Mouse (Mus musculus) thymus, adult 2 months (tissue): ENCODE results near the gene Aff3. TPM values are rescaled to one million over a fixed set of nuclear protein-coding genes. Genes with fewer than 3 reads are reported as not detected.

Experiments used
- DNase-seq: peaks from one replicate; pipeline ENCODE4 v3.0.0; 2021
- H3K27ac ChIP-seq: fragments of 200-500 bp; 2 replicates; pipeline ENCODE4 v1.5.1; 2012; ENCODE audit warnings: low read length, control low read depth; ENCODE audit not compliant: control insufficient read depth, insufficient read depth
- H3K27me3 ChIP-seq: fragments of 200-500 bp; 2 replicates; pipeline ENCODE4 v1.6.1; 2012; ENCODE audit warnings: mild to moderate bottlenecking, low read length, moderate library complexity, mixed read lengths; ENCODE audit not compliant: control insufficient read depth, insufficient read depth
- H3K36me3 ChIP-seq: fragments of 200-500 bp; 2 replicates; pipeline ENCODE4 v1.6.1; 2012; ENCODE audit warnings: mild to moderate bottlenecking, low read length, moderate library complexity; ENCODE audit not compliant: control insufficient read depth, insufficient read depth
- H3K4me1 ChIP-seq: fragments of 200-500 bp; replicated peaks from 2 replicates; pipeline ENCODE4 v1.6.1; 2012; ENCODE audit warnings: low read length; ENCODE audit not compliant: control insufficient read depth, insufficient read depth
- H3K4me3 ChIP-seq: fragments of 200-500 bp; 2 replicates; pipeline ENCODE4 v1.5.1; 2012; ENCODE audit warnings: mild to moderate bottlenecking, low read length, control low read depth, moderate library complexity; ENCODE audit not compliant: control insufficient read depth, insufficient read depth
- CTCF ChIP-seq: fragments of 200-500 bp; IDR thresholded peaks from 2 replicates; pipeline ENCODE4 v1.5.1; 2012; ENCODE audit warnings: mild to moderate bottlenecking, control low read depth, low read length, moderate library complexity, borderline replicate concordance; ENCODE audit not compliant: control insufficient read depth, poor library complexity, insufficient read depth; ENCODE audit errors: extremely low read depth
- POLR2A ChIP-seq: fragments of 200-500 bp; IDR thresholded peaks from 2 replicates; pipeline ENCODE4 v1.6.1; 2012; ENCODE audit warnings: mild to moderate bottlenecking, low read length, control low read depth, moderate library complexity; ENCODE audit not compliant: control insufficient read depth, poor library complexity, insufficient read depth; ENCODE audit errors: extremely low read depth
- WGBS: fragments of 180-500 bp; shearing (Covaris S2); methylation state at CpG from one replicate; pipeline ENCODE4 v1.1.7; 2018; 5-methylcytosine and 5-hydroxymethylcytosine counted together
- polyA plus RNA-seq: library from polyadenylated mRNA; depleted of rRNA; stranded (reverse); fragments of >200 nt; gene quantifications from 2 replicates; pipeline ENCODE4 v1.2.3, GENCODE M21; 2012

Aff3 gene
- polyA plus RNA-seq, 1 experiment: 39.6 TPM

GRCm38 (mm10) chr1:38304376-38304775 is 360.4 kb downstream of the Aff3 start:
- DNase-seq: no peak
- Histone ChIP-seq H3K27ac (no peak overlapping the region), H3K36me3 (no peaks in the 10 kb centered on the region), H3K4me3 (no peak overlapping the region), H3K4me1 (no peaks in the 10 kb centered on the region), H3K27me3 (no peaks in the 10 kb centered on the region)
- WGBS: 93% methylated on average over 11 of the region's 11 CpGs
- no peak for TF ChIP-seq CTCF
- TF ChIP-seq POLR2A: no peak

- TF ChIP-seq POLR2A (no peak), CTCF (no peak)
- H3K36me3 ChIP-seq: no peaks in the 10 kb centered on the region
- 93% methylated on average over 3 of the region's 3 CpGs for WGBS
- DNase-seq: no peak
- no peak overlapping the region for H3K4me3 ChIP-seq
- H3K4me1 ChIP-seq: no peaks in the 10 kb centered on the region
- no peaks in the 10 kb centered on the region for H3K27me3 ChIP-seq
- H3K27ac ChIP-seq: no peak overlapping the region
These were observed 366.5 kb downstream of the Aff3 start for GRCm38 (mm10) chr1:38298291-38298690.

GRCm38 (mm10) chr1:38294906-38295305 is 369.8 kb downstream of the Aff3 start:
- TF ChIP-seq CTCF: no peak
- TF ChIP-seq POLR2A: no peak
- DNase-seq: no peak
- H3K27ac ChIP-seq: no peak overlapping the region
- H3K36me3 ChIP-seq: no peaks in the 10 kb centered on the region
- no peaks in the 10 kb centered on the region for H3K27me3 ChIP-seq
- H3K4me3 ChIP-seq: no peak overlapping the region
- no peaks in the 10 kb centered on the region for H3K4me1 ChIP-seq
- WGBS: 95% methylated on average over 6 of the region's 6 CpGs

- no peak for DNase-seq
- H3K4me1 ChIP-seq: no peaks in the 10 kb centered on the region
- WGBS: 98% methylated on average over 9 of the region's 9 CpGs
- H3K27ac ChIP-seq: no peak overlapping the region
- TF ChIP-seq POLR2A (no peak), CTCF (no peak)
- H3K27me3 ChIP-seq: no peaks in the 10 kb centered on the region
- H3K36me3 ChIP-seq: no peaks in the 10 kb centered on the region
- H3K4me3 ChIP-seq: no peak overlapping the region
These were observed 370.4 kb downstream of the Aff3 start for GRCm38 (mm10) chr1:38294336-38294695.

GRCm38 (mm10) chr1:38293671-38294335 is 371.0 kb downstream of the Aff3 start:
- TF ChIP-seq POLR2A: no peak
- TF ChIP-seq CTCF: no peak
- Histone ChIP-seq H3K4me3 (no peak overlapping the region), H3K4me1 (no peaks in the 10 kb centered on the region), H3K27ac (no peak overlapping the region), H3K36me3 (no peaks in the 10 kb centered on the region), H3K27me3 (no peaks in the 10 kb centered on the region)
- no peak for DNase-seq
- WGBS: 96% methylated on average over 12 of the region's 12 CpGs

- WGBS: 94% methylated on average over 4 of the region's 4 CpGs
- TF ChIP-seq CTCF: no peak
- no peak for TF ChIP-seq POLR2A
- Histone ChIP-seq H3K27me3 (no peaks in the 10 kb centered on the region), H3K27ac (no peak overlapping the region), H3K4me1 (no peaks in the 10 kb centered on the region), H3K4me3 (no peak overlapping the region), H3K36me3 (no peaks in the 10 kb centered on the region)
- no peak for DNase-seq
These were observed 371.9 kb downstream of the Aff3 start for GRCm38 (mm10) chr1:38292851-38293250.

- Histone ChIP-seq H3K4me1 (no peaks in the 10 kb centered on the region), H3K27me3 (no peaks in the 10 kb centered on the region), H3K27ac (no peak overlapping the region), H3K36me3 (no peaks in the 10 kb centered on the region), H3K4me3 (no peak overlapping the region)
- TF ChIP-seq CTCF (no peak), POLR2A (no peak)
- 96% methylated on average over 6 of the region's 6 CpGs for WGBS
- DNase-seq: no peak
These were observed 372.8 kb downstream of the Aff3 start for GRCm38 (mm10) chr1:38291915-38292314.
